Mouse (Mus musculus): ENCODE data around the gene Uba5. TPM values are rescaled to one million over a fixed set of nuclear protein-coding genes. Genes with fewer than 3 reads are reported as not detected.
A peak's percentile ranks its signal among the peaks of the same experiment; 100 is the strongest.

The Uba5 gene
- polyA plus RNA-seq, 1 experiment from 2014 or later, result 32.9 TPM

- WGBS, result under 1% methylated on average over 55 of the region's 55 CpGs
- peak; percentile 97 for ATAC-seq
Measured at GRCm38 (mm10) chr9:104001921-104002859, 60.7 kb downstream of the Uba5 start, which contains the start of gene Nphp3. Gene Nphp3, plus strand, starts transcription at chr9:104002544.

GRCm38 (mm10) chr9:104000601-104001000, 62.3 kb downstream of the Uba5 start:
- H3K36me3 ChIP-seq (ENCODE audit: control insufficient read depth, insufficient read depth), result no peaks in the 10 kb centered on the region; the same call in 1 of the 2 replicates
- 32% methylated on average over 3 of the region's 3 CpGs for WGBS
- H3K27ac ChIP-seq (ENCODE audit: low read depth, low read length), result no peak overlapping the region
- no peaks in the 10 kb centered on the region; the same call in 1 of the 2 replicates for H3K4me1 ChIP-seq (replicated peaks; ENCODE audit: control insufficient read depth, insufficient read depth, low read length)
- H3K4me3 ChIP-seq (ENCODE audit: low read depth, low read length), result no peak overlapping the region
- no peak for TF ChIP-seq CTCF (IDR thresholded peaks at IDR 0.05; ENCODE audit: low read depth)
- H3K27me3 ChIP-seq (replicated peaks; ENCODE audit: control insufficient read depth, insufficient read depth, low read length), result no peaks in the 10 kb centered on the region
- H3K9ac ChIP-seq (ENCODE audit: low read depth, low read length), result no peak overlapping the region
- H3K9me3 ChIP-seq (ENCODE audit: control insufficient read depth), result no peaks in the 10 kb centered on the region
- no peak for ATAC-seq
- H3K4me2 ChIP-seq (replicated peaks; ENCODE audit: low read depth), result no peak overlapping the region

More at GRCm38 (mm10) chr9:104001921-104002859, 60.7 kb downstream of the Uba5 start, which contains the start of gene Nphp3:
- no peak for TF ChIP-seq CTCF (IDR thresholded peaks at IDR 0.05; ENCODE audit: low read depth)
- Histone ChIP-seq H3K27me3 (replicated peaks; ENCODE audit: control insufficient read depth, insufficient read depth, low read length) (no peaks in the 10 kb centered on the region), H3K4me2 (replicated peaks; ENCODE audit: low read depth) (peak within 1 kb of the TSS; percentile 74), H3K27ac (ENCODE audit: low read depth, low read length) (peak within 1 kb of the TSS; percentile 65; the same call in 1 of the 2 replicates), H3K4me1 (replicated peaks; ENCODE audit: control insufficient read depth, insufficient read depth, low read length) (no peaks in the 10 kb centered on the region; the same call in 1 of the 2 replicates), H3K4me3 (ENCODE audit: low read depth, low read length) (peak within 1 kb of the TSS; percentile 50), H3K36me3 (ENCODE audit: control insufficient read depth, insufficient read depth) (no peaks in the 10 kb centered on the region; the same call in 1 of the 2 replicates), H3K9me3 (ENCODE audit: control insufficient read depth) (no peaks in the 10 kb centered on the region), H3K9ac (ENCODE audit: low read depth, low read length) (peak within 1 kb of the TSS; percentile 48)

Other genes with a start within 250 kb of the Uba5 start
- 0.96 and 1.3 TPM in 2 replicates for gene Nphp3, start 60.6 kb downstream of the Uba5 start, polyA plus RNA-seq (2015; fragmentation: Nextera tagmentation; extraction: Ambion mirVana)
- gene Gm28305, start 22.5 kb downstream of the Uba5 start, polyA plus RNA-seq (2015; fragmentation: Nextera tagmentation; extraction: Ambion mirVana), result not detected in 2 replicates
- gene Acad11, start 243 bp upstream of the Uba5 start, polyA plus RNA-seq (2015; fragmentation: Nextera tagmentation; extraction: Ambion mirVana), result 60.6 and 65.0 TPM in 2 replicates
- gene Ackr4, start 63.8 kb upstream of the Uba5 start, polyA plus RNA-seq (2015; fragmentation: Nextera tagmentation; extraction: Ambion mirVana), result 5.8 and 7.0 TPM in 2 replicates
- 24.6 and 26.8 TPM in 2 replicates for gene Dnajc13, start 199.8 kb upstream of the Uba5 start, polyA plus RNA-seq (2015; fragmentation: Nextera tagmentation; extraction: Ambion mirVana)